Mouse (Mus musculus) cerebellum, adult 9-10 months (tissue): Measurements from ENCODE around the gene Thrb.

Source experiments
- DNase-seq: peaks from one replicate; pipeline ENCODE4 v3.0.0; 2022

The Thrb gene

DNA sequence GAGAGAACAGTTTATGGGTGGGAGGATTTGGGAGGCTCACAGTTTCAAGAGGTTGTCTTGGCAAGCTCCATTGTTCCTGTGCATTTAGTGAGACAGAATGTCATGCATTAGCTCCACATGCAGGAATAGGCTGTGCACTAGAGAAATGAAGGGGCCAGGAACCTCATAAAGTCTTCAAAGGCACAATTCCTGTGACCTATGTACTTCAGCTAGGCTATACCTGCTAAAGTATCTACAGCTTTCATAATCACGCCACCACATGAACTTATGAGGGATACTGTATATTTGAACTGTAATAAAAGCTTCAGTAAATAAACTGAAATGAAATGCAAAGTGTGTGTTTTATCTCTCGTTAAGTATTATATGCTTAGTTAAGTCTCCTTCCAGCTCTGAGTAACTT lies 59.4 kb downstream of the Thrb start:
- DNase-seq: no peak

DNA sequence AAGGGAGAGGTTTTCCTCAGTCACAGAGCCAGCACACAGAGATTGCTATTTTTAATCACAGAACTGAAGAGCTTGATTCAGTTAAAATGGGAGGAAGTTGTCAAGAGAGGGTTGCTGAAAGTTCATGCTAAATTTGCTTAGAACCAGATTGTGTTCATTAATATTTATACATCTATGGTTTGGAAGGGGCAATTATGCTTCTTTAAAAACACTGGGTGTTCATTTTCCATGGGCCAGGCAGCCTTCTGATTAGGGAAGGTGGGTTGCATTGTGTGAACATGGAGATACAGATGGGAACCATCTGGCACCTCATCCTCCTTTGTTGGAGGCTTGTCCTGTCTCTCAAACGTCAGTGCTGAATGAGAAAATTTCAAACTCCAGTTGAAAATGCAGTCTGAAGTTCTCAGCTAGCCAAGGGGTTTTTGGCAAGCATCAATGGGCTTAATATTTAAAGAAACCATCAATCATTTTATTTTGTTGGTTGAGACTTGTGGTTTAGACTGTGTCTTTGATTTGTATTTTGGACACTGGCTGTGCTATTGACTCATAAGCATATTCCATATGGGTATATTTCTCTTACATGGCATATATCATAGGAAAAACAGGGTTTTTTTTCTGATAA lies 62.9 kb downstream of the Thrb start:
- no peak for DNase-seq

DNA sequence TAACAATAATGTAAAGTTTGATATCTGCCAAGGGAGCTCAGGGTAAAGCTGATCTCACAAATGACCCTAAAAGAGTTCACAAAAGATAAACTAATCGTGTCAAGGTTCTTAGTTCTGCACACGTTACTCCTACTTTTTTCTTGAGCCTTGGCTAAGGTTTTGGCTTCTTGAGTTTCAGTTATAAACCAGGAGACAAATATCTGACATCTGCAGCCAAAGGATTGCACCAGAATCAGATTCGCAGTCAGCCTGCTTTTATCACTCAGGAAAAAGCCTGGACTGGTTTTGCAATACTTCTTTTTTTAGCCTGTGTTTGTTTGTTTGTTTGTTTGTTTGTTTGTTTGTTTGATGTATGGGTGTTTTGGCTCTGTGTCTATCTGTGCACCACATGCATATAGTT lies 64.5 kb downstream of the Thrb start:
- no peak for DNase-seq

DNA sequence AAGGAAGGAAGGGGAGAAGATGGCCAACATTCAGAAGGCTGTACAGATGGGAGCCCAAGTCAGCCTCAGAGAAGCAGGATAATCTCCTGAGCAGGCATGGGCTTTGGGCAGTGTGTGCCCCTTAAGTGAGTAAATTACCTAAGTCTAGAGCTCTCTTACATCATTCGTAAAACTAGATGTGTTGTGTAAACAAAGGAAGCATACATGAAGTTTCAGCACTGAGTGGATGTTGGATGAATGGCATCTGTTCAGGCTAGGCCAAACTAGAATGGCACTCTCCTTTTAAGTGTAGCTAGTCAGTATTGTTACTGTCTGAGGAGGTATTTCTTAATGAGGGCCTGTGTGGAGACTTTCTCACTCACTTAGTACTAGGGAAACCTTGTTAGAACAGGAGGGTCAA lies 66.8 kb downstream of the Thrb start:
- no peak for DNase-seq

DNA sequence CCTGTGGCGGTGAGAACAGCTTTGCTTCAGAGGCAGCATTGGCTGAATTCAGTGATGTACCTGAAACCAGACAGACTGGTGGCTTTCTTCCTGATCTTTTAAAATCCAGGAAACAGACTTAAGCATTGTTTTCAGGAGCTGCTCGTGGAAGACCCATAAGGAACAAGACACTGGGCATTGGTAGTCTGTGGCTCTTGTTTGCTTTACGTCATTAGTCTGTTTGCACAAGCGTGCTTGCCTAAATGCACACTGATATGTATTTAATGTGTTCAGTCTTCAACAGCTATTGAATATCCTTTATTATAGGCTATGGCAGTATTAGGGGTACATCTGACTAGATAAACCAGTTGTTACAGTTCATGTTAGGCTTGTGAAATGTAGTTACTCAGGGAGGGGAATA lies 67.8 kb downstream of the Thrb start:
- DNase-seq: no peak

DNA sequence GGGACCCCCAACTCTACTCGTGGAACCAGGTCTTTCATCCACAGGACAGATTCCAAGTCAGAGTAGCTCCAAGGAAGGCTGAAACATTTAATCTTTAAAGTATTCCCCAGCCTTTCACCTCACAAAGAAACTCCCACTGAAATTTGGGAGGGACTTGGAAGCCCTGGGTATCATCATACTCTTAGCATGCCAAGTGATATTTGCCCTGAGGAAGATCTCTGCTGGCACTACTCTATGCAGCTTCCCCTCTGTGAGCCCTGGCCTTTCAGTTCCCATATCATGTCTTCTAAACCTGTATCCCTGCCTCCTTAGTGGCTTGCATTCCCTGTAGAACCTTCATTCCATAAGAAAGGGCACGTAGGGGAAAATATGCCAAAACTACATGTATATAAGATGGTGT lies 68.8 kb downstream of the Thrb start:
- DNase-seq: no peak

DNA sequence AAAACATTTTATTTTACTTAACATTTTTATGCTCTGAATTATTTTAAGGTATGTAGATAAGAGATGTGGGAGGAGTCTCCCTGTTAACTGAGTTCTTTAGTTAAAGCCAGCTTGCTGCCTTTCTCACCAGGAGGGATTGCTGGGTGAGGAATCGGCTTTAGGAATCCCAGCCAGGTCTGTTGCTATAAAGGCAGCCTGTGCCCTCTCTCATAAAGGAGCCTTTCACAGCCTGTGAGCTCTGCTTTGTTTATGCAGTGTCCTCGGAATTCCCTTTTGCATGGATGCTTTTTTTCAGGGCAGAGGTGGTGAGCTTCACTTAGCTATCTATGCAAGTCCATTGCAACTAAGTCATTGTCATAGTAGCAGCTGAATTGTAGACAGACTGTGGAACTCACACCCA lies 71.0 kb downstream of the Thrb start:
- no peak for DNase-seq

DNA sequence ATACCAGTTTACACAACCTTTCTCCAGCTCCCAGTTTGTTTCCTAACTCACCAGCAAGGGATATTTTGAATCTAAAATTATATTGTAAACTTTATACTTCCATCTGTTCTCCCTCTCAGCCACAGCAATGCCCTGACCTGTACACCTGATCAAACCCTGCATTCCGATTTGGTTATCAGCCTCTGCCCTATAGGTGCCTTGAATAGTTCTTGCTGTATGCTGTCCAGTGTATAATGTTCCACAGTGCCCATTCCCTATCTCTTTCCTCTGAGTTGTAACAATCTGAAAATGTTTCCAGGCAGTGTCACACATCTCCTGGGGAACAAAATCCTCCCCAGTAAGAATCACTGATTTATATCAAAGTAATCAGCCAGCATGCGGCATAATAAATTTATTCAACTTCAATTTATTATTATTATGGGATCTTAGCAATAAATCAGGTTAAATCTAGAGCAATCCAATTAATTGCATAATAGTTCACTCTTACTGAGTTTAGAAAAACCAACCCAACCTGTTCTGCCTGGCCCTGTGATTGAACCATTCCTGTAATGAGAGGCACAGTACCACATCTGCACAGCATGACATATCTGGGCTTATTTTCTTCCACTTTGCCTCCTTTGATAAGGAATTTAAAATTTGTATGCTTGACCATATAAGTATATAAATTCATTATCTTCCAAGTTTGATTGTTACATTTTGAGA lies 73.2 kb downstream of the Thrb start:
- DNase-seq: no peak

DNA sequence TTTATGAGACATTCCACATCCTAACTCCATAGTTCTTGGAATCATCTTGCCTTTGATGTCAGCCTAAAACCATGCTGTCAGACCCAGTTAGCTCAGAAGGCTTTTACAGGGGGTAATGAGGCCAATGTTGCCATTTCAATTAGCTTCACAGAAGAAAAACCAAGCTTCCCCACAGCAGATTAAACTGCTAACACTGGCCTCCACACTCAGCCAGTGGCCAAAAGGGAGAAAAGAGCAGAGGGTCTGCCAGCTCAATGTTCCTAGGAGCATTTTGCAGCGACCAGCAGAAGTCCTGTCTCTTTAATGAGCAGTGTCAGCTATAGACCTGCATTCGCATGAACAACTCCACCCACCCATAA lies 73.7 kb downstream of the Thrb start:
- DNase-seq: no peak

DNA sequence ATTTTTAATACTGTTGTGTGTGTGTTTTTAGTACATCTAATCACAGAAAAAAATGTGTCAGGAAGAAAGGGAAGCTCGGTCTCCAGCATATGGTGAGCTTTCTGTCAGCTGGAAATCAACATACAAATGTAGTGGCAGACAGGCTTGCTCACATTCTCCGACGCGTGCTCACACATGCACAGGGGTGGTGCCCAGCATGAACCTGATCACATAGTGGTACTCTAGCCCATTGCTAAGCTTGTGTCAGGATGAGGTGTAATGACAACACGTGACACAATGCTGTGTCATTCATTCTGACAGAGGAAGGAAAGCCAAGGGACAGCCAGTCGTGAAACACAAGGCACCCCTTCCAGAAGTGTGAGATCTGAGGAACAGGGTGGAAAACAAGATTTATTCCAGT lies 75.4 kb downstream of the Thrb start:
- DNase-seq: no peak

DNA sequence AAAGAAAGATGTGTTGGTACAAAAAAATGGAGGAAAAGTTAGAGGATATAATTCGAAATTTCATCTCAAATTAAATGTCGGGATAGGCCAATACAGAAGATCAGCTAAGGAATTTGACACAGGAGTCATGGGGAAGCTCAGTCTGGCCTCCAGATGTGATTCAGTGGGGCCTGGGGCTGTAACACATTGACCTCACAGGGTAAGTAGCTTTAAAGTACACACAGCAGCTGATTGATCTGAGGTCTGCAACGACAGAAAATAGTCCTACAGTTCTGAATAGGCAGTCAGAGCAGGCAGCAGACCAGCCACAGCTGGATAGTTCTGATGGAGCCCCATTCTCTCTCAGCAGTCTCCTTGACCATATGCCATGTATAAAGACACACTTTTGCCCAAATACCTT lies 80.8 kb downstream of the Thrb start:
- DNase-seq: no peak

DNA sequence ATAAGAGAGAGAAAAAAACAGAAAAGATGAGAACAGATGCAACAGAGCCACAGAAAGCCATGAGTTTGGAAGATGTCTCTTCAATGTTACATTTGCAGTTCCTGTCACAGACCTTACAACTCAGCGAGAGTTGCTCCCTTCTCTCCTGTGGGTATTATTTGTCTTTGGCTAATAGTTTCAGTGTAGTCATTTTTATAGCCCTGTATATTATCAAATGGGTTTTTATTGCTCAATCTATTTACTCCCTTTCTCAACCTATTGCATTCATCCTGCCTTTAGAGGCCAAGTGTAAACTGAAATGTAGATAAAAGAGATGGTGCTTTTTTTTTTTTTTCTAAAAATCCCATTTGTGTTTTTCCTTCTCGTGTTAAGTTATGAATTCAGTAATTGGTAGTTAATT lies 82.2 kb downstream of the Thrb start:
- DNase-seq: no peak

DNA sequence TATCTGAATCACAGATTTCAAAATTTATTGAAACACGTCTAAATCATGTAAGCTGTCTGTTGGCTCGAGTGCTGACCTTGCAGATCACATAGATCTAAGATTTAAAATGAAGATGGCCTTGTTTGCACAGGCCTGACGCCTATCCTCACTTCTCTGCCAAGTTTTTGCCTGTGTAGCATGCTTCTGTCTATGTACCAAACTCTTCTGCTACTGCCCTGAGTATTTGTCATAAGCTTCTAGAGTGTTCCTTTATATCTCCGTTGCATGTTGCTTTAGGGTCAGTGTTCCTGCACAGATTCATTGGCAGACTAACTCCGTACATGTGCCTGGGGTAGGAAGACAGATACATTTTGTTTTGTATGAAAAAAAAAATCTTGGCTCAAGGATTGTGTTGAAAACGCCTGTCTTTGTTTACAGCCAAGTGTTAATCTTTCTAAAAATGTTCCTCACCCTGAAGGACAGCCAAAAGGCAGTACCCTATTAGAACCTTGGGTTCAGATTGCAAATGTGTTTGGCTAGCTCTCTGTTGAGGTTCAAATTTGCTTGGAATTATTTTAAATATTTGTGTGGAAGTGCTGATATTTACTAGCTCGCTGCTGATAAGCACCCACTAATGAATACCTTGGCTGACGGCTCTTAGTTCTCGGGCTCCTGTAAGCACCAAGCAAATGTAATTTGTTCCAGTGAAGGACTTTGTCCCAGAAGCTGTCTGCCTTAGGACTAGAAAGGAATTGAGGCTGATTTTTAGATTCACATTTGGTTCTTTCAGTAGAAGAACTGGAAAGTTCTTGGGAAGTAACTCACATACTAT lies 83.0 kb downstream of the Thrb start:
- no peak for DNase-seq

DNA sequence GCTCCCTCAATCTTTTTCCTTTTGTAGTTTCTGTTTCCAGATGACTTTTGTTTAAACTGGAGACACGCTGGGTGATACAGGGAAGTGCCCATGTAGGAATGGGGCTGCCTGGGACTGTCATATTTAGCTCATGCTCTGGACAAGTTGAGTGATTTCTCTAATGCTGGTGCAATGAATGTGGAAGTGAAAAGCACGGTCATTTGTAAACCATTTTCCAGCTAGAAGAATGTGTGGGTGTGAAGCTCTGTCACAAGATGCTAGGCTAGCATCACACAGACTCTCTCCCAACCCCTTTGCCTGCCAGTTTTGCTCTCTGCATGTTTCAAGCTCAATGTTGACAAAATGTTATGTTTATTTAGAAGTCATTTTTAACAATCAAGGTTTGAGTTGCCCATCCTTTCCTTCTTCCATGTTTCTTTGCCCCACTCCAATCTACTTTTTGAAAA lies 83.7 kb downstream of the Thrb start:
- DNase-seq: no peak

DNA sequence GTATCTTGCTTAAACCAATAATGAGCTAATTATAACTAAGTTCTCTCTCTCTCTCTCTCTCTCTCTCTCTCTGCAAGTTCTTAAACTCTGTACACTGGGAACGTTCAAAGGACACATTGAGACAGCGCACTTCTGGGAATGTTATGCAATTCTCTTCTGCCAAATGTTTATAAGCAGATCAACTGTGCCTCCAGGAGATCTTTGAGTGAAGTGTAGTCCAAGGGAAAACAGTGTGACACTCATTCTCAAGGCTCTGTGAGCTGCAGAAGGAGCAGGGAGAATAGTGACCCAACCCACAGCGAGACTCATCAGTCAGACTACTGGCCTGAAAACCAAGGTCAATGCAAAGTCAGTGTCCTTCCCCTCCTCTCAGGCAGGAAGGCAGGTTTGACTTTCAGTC lies 87.9 kb downstream of the Thrb start:
- DNase-seq: no peak

DNA sequence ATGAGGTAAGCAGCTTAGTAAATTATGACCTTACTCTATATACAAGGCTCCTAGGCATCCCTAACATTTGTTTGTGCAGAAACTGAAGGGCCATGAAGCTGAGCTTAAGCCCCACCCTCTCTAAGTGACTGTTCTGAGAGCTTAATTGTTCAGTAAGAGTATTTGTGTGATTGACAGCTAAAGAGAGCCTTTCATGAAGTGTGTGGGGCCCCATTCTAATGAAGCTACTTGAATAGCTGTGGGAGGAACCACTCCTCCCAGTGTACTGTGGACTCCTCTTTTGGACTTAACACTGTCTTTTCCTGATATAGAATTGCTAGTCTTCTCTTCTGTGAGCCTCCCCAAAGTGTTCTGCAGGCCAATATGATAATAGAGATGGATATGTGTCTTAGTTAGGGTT lies 88.9 kb downstream of the Thrb start:
- DNase-seq: no peak

DNA sequence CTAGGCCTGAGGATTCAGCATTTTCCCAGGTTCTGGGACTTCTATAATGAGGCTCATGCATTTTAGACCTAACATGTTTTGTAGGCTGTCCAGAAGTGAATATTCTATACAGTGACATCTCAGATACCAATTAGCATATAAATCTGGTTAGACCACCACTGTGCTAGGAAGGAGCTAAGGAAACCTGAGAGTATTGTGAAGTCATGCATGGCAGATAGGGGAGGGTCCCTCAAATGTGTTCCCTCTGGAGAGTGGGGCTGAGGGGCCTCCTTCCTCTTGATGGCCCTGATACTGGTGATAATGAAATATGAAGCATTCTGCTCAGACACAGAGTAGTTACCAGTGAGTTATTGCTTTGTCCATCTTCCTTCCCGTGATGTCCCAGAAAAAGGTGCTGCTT lies 91.8 kb downstream of the Thrb start:
- no peak for DNase-seq

DNA sequence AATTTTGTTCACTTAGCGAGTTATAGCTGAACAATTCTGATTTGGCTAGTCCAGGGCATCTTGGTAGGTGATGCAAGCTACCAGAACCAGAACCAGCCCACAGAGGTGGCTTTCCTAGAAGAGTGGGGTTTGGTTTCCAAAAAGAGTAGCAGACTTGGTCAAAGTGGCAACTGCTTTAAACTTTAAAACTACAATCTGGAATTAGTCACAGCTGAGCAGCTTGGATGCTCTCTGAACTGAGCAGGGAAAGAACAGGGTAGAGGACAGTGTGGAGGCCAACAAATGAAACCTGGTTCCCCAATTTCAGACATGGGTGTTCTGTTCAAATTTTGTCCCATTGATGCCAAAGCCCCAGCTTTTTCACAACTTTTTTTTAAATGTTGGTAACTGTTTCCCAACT lies 93.4 kb downstream of the Thrb start:
- no peak for DNase-seq

DNA sequence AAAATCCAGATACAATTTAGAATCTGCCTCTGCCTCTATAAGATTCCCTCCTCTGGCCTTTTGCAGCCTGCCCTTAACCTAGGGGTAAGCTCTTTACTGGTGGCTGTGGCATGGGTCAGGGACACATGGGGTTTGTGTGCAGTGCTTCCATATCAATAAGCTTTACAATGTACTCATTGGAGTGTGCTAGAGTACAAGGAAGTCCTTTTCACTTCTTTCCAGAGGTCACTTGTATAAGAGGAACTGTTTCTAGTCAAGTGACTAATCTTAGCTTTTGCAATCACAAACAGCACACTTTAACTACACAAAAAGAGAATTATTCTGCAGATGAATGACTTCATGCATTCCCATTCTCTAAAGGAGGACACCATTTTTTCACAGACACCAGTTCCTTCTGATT lies 96.7 kb downstream of the Thrb start:
- no peak for DNase-seq

DNA sequence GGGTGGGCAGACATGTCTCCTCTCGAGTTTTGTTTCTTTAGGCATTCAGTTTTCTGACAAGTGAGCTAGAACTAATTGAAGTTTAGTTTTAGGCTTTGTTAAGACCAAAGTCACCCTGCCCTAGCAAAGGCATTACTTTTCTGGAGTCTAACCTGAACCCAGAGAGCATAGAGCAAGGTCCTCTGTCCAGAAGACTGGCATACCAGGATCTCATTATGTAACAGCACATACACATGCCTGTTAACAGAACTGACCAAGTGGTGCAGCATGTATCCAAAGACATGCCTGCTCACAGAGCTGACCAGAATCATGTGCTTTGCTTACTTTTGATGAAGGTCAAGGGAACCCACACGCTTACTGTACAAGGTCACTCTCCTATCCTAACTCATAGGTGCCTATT lies 107.9 kb downstream of the Thrb start:
- DNase-seq: no peak

DNA sequence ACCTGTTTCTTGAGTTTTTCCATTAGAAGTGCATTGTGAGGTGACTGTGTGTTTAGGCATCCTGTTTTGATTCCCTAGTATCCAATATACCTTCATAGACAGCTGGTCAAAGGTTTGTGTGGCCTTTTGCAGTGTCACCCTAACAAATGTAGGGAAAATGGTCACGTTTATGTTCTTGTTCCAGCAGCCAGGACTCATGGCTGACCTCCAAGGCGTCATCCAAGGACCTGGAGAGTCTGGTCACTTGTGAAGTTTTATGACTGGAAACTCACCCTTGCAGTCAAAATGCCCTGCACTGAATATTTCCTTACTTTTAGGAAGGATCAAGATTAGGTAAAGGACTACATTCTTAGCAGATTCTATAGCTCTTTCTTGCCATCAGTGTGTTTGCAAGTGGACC lies 114.3 kb downstream of the Thrb start:
- no peak for DNase-seq

DNA sequence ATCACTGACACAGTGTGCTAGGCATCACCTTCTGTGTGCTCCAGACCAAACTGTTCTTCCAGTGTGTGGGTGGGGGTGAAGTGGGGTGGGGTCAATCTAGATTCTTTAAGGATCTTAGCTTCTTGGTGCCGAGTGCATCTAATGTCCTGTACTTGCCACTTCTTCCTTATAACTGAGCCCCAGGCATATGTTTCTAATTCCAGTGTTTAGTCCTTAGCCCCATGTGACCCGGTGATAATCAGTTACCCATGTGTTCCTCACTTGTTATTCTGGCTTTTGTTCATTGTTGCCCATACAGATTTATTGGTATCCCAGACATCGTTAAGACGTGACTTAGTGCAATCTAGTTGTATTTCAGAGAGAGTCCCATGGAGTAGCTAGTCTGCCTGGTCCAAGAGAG lies 121.9 kb downstream of the Thrb start:
- DNase-seq: no peak

DNA sequence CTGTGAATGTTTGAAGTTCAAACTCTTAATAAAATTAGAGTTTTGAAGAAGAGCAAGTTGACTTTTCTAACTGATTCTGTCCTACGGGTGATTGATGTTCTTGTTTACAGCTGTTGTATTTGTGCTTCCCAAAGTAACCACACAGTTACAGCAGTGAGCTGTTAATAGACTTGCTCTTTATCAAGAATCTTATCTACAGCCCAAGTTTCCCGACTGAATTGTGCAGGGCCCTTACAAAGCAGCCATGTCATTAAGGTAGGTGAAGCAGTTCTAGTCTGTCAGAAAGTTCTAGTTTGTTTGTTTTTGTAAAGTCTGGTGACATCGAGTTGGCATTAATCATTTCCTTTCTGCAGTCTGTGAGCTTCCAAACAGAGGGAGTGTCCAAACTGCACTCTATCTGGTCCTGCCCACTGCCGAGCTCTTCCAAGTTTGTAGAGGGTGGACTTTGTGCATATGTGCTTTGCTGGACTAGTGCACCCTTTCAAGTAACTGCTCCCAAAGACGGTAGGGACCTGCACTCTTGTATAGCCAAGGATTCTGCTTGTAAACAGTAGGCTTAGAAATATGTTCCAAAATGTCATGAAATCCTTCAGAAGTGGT lies 124.2 kb downstream of the Thrb start:
- DNase-seq: no peak

DNA sequence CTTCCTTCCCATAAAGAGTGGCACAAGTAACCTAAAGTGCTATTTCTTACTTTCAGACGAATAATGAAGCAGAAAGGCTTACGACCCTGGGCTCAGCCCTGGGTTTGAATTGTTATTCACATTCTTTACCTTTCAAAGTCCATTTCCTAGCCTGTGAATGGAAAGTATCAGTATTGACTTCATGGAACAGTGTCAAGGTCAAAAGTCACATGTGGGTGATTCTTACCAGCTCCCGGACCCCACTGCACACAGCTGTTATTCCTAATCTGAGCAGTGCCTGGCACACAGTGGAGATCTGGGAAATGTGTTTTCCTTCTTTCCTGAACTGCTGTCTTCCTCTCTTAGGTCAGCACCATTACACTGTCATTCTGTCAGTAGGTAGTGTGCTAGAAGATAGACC lies 125.3 kb downstream of the Thrb start:
- DNase-seq: no peak
